Mouse (Mus musculus): ENCODE measurements around the gene Hadhb.

- TF ChIP-seq POLR2A (IDR thresholded peaks at IDR 0.05; ENCODE audit: low read depth, low read length) = no peak
- TF ChIP-seq CTCF (IDR thresholded peaks at IDR 0.05; ENCODE audit: extremely low read depth, insufficient read length, insufficient replicate concordance, low read depth, low read length) = no peak
Observed at GRCm38 (mm10) chr5:30165234-30165946, 10.3 kb downstream of the Hadhb start.

Data from small intestine, adult 2 months (tissue).